Mouse (Mus musculus): ENCODE measurements around the gene Rnps1. TPM values are rescaled to one million over a fixed set of nuclear protein-coding genes. Genes with fewer than 3 reads are reported as not detected.

The Rnps1 gene
- polyA plus RNA-seq, 1 experiment, result 76.9 TPM

GRCm38 (mm10) chr17:24461580-24461979, 47.2 kb downstream of the Rnps1 start:
- WGBS, result 64% methylated on average over 2 of the region's 2 CpGs
- H3K27me3 ChIP-seq (replicated peaks; ENCODE audit: control insufficient read depth, insufficient read depth, low read length), result no peaks in the 10 kb centered on the region
- peak; percentile 51 for DNase-seq
- no peak for TF ChIP-seq POLR2A (IDR thresholded peaks at IDR 0.05; ENCODE audit: low read depth, low read length)
- TF ChIP-seq CTCF (conservative IDR thresholded peaks at IDR 0.05; ENCODE audit: insufficient read depth, insufficient read length, low read depth, low read length), result peak; percentile 40
- no peaks in the 10 kb centered on the region for H3K36me3 ChIP-seq (ENCODE audit: control insufficient read depth, insufficient read depth, low read length)
- no peak overlapping the region for H3K4me3 ChIP-seq (ENCODE audit: insufficient read depth, low read depth, low read length)
- H3K4me1 ChIP-seq (ENCODE audit: control insufficient read depth, insufficient read depth, low read length), result peaks cover 2% of the 10 kb centered on the region; the same call in 1 of the 2 replicates
- H3K27ac ChIP-seq (ENCODE audit: insufficient read depth, low read depth, low read length), result no peak overlapping the region

- no peak for DNase-seq
- Histone ChIP-seq H3K36me3 (ENCODE audit: control insufficient read depth, insufficient read depth, low read length) (no peaks in the 10 kb centered on the region), H3K4me1 (ENCODE audit: control insufficient read depth, insufficient read depth, low read length) (peaks cover 2% of the 10 kb centered on the region; the same call in 1 of the 2 replicates), H3K4me3 (ENCODE audit: insufficient read depth, low read depth, low read length) (no peak overlapping the region), H3K27me3 (replicated peaks; ENCODE audit: control insufficient read depth, insufficient read depth, low read length) (no peaks in the 10 kb centered on the region), H3K27ac (ENCODE audit: insufficient read depth, low read depth, low read length) (no peak overlapping the region)
- TF ChIP-seq CTCF (conservative IDR thresholded peaks at IDR 0.05; ENCODE audit: insufficient read depth, insufficient read length, low read depth, low read length) (no peak), POLR2A (IDR thresholded peaks at IDR 0.05; ENCODE audit: low read depth, low read length) (no peak)
- WGBS, result 89% methylated on average over 1 of the region's 1 CpGs
Measured at GRCm38 (mm10) chr17:24462932-24463331, 48.6 kb downstream of the Rnps1 start.

GRCm38 (mm10) chr17:24463374-24464133, 49.2 kb downstream of the Rnps1 start:
- DNase-seq, result peak; percentile 62
- Histone ChIP-seq H3K36me3 (ENCODE audit: control insufficient read depth, insufficient read depth, low read length) (no peaks in the 10 kb centered on the region), H3K4me1 (ENCODE audit: control insufficient read depth, insufficient read depth, low read length) (peaks cover 2% of the 10 kb centered on the region; the same call in 1 of the 2 replicates), H3K4me3 (ENCODE audit: insufficient read depth, low read depth, low read length) (no peak overlapping the region), H3K27ac (ENCODE audit: insufficient read depth, low read depth, low read length) (no peak overlapping the region), H3K27me3 (replicated peaks; ENCODE audit: control insufficient read depth, insufficient read depth, low read length) (no peaks in the 10 kb centered on the region)
- TF ChIP-seq POLR2A (IDR thresholded peaks at IDR 0.05; ENCODE audit: low read depth, low read length), result no peak
- TF ChIP-seq CTCF (conservative IDR thresholded peaks at IDR 0.05; ENCODE audit: insufficient read depth, insufficient read length, low read depth, low read length), result no peak; the same call in 1 of the 2 replicates
- 50% methylated on average over 6 of the region's 6 CpGs for WGBS

GRCm38 (mm10) chr17:24468636-24469246, 54.4 kb downstream of the Rnps1 start:
- Histone ChIP-seq H3K27ac (ENCODE audit: insufficient read depth, low read depth, low read length) (no peak overlapping the region), H3K36me3 (ENCODE audit: control insufficient read depth, insufficient read depth, low read length) (no peaks in the 10 kb centered on the region), H3K27me3 (replicated peaks; ENCODE audit: control insufficient read depth, insufficient read depth, low read length) (no peaks in the 10 kb centered on the region), H3K4me3 (ENCODE audit: insufficient read depth, low read depth, low read length) (no peak overlapping the region), H3K4me1 (ENCODE audit: control insufficient read depth, insufficient read depth, low read length) (peaks cover 16% of the 10 kb centered on the region)
- TF ChIP-seq POLR2A (IDR thresholded peaks at IDR 0.05; ENCODE audit: low read depth, low read length), result no peak
- WGBS, result 93% methylated on average over 5 of the region's 5 CpGs
- no peak for DNase-seq

GRCm38 (mm10) chr17:24469336-24469909, 55.1 kb downstream of the Rnps1 start:
- peak overlapping the region; percentile 60 for H3K27ac ChIP-seq (ENCODE audit: insufficient read depth, low read depth, low read length)
- H3K27me3 ChIP-seq (replicated peaks; ENCODE audit: control insufficient read depth, insufficient read depth, low read length), result no peaks in the 10 kb centered on the region
- H3K4me3 ChIP-seq (ENCODE audit: insufficient read depth, low read depth, low read length), result peak overlapping the region; percentile 70
- H3K36me3 ChIP-seq (ENCODE audit: control insufficient read depth, insufficient read depth, low read length), result no peaks in the 10 kb centered on the region
- TF ChIP-seq CTCF (conservative IDR thresholded peaks at IDR 0.05; ENCODE audit: insufficient read depth, insufficient read length, low read depth, low read length) (no peak), POLR2A (IDR thresholded peaks at IDR 0.05; ENCODE audit: low read depth, low read length) (no peak)
- no peak for DNase-seq
- WGBS, result 18% methylated on average over 7 of the region's 7 CpGs
- peaks cover 16% of the 10 kb centered on the region for H3K4me1 ChIP-seq (ENCODE audit: control insufficient read depth, insufficient read depth, low read length)

- Histone ChIP-seq H3K4me3 (ENCODE audit: insufficient read depth, low read depth, low read length) (peak within 1 kb of the TSS; percentile 70), H3K27ac (ENCODE audit: insufficient read depth, low read depth, low read length) (peak within 1 kb of the TSS; percentile 80), H3K36me3 (ENCODE audit: control insufficient read depth, insufficient read depth, low read length) (no peaks in the 10 kb centered on the region), H3K4me1 (ENCODE audit: control insufficient read depth, insufficient read depth, low read length) (peaks cover 16% of the 10 kb centered on the region), H3K27me3 (replicated peaks; ENCODE audit: control insufficient read depth, insufficient read depth, low read length) (no peaks in the 10 kb centered on the region)
- under 1% methylated on average over 71 of the region's 75 CpGs for WGBS
- peak; percentile 99 for DNase-seq
- peak; percentile 30 for TF ChIP-seq POLR2A (IDR thresholded peaks at IDR 0.05; ENCODE audit: low read depth, low read length)
- TF ChIP-seq CTCF (conservative IDR thresholded peaks at IDR 0.05; ENCODE audit: insufficient read depth, insufficient read length, low read depth, low read length), result no peak
Measured at GRCm38 (mm10) chr17:24469910-24470602, 55.7 kb downstream of the Rnps1 start, which contains the start of the genes E4f1 and Pgp. Gene E4f1, minus strand, starts transcription at chr17:24470313. Gene Pgp, plus strand, starts transcription at chr17:24470392.

Data from kidney, adult 2 months (tissue).